9 mouse cellular contexts compared by ENCODE assay signal in the genomic region with DNA sequence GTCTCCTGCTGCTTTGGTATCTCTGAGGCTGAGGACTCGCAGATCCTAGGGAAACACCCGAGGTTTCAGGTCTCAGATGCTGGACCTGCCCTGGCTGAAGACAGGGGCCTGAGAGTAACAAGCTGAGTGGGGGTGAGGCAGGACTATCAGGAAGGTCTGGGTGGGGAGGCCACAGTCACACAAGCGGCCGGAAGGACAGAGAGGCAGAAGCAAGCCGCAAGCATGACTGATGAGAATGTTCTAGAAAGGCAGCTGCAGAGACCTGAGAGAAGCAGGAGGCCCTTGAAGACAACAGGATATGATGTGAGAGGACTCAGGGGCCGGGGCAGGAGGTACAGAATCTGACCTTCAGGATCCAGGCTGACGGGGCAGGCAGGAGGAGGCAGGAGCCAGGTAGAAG. TPM values are rescaled to one million over a fixed set of nuclear protein-coding genes. Genes with fewer than 3 reads are reported as not detected.
DNase-seq lines count a peak whose midpoint lies in the region; ATAC-seq lines count a peak whose summit lies in the region.
"Had no signal": no experiment of that assay in that cellular context is flagged by ENCODE, and none has a peak within 500 bp of the region (broad histone marks: within the 10 kb centered on the region; RNA-seq: fewer than 3 reads in every experiment).

No protein-coding gene starts in this region.

- 78% methylated on average over 7 of the region's 7 CpGs for WGBS in neural tube, embryonic 13.5 days
- WGBS in heart, embryonic 16.5 days: 45% methylated on average over 7 of the region's 7 CpGs

- no peaks in the 10 kb centered on the region for H3K27me3 ChIP-seq in neural tube, embryonic 13.5 days
- H3K27me3 ChIP-seq in heart, embryonic 16.5 days (ENCODE audit: control insufficient read depth, insufficient read depth, low read length): peaks cover 2% of the 10 kb centered on the region; the same call in 1 of the 2 replicates
- peaks cover 49% of the 10 kb centered on the region for H3K27me3 ChIP-seq in megakaryocyte, embryonic 14.5 days (replicated peaks)

- no peak overlapping the region for H3K9ac ChIP-seq in neural tube, embryonic 13.5 days
- H3K9ac ChIP-seq in heart, embryonic 16.5 days (ENCODE audit: low read length): peak overlapping the region; percentile 0; the same call in 1 of the 2 replicates
- H3K9ac ChIP-seq: liver, embryonic 14.5 days had no signal

- H3K4me1 ChIP-seq in neural tube, embryonic 13.5 days (replicated peaks): peaks cover 65% of the 10 kb centered on the region
- H3K4me1 ChIP-seq in heart, embryonic 16.5 days (ENCODE audit: control insufficient read depth, insufficient read depth, low read length): peaks cover 47% of the 10 kb centered on the region
- peaks cover 83% of the 10 kb centered on the region for H3K4me1 ChIP-seq in megakaryocyte, embryonic 14.5 days

- H3K9me3 ChIP-seq in neural tube, embryonic 13.5 days: no peaks in the 10 kb centered on the region
- H3K9me3 ChIP-seq in heart, embryonic 16.5 days (replicated peaks; ENCODE audit: control insufficient read depth, low read length): no peaks in the 10 kb centered on the region
- H3K9me3 ChIP-seq in megakaryocyte, embryonic 14.5 days: no peaks in the 10 kb centered on the region

- H3K36me3 ChIP-seq in neural tube, embryonic 13.5 days: no peaks in the 10 kb centered on the region
- no peaks in the 10 kb centered on the region for H3K36me3 ChIP-seq in heart, embryonic 16.5 days (ENCODE audit: control insufficient read depth, insufficient read depth)
- H3K36me3 ChIP-seq in megakaryocyte, embryonic 14.5 days (replicated peaks; ENCODE audit: low read length): no peaks in the 10 kb centered on the region

- peak overlapping the region; percentile 84 for H3K27ac ChIP-seq in neural tube, embryonic 13.5 days (replicated peaks)
- peak overlapping the region; percentile 88 for H3K27ac ChIP-seq in heart, embryonic 16.5 days (ENCODE audit: low read length)
- H3K27ac ChIP-seq: liver, embryonic 14.5 days had no signal

- no peak overlapping the region for H3K4me3 ChIP-seq in neural tube, embryonic 13.5 days
- H3K4me3 ChIP-seq in heart, embryonic 16.5 days (ENCODE audit: low read length): no peak overlapping the region
- peak overlapping the region; percentile 85 for H3K4me3 ChIP-seq in megakaryocyte, embryonic 14.5 days (replicated peaks)

- H3K4me2 ChIP-seq in neural tube, embryonic 13.5 days: no peak overlapping the region
- peak overlapping the region; percentile 61 for H3K4me2 ChIP-seq in heart, embryonic 16.5 days (ENCODE audit: low read depth, low read length)

- no peak for DNase-seq in neural tube, embryonic 10.5 days (ENCODE audit: extremely low spot score, low spot score)
- no peak for DNase-seq in cerebellum, adult 11 months
- DNase-seq in ovary, adult 18-20 months (ENCODE audit: low spot score): no peak
- DNase-seq in yolk sac, embryonic 10.5 days (ENCODE audit: low spot score): no peak

- ATAC-seq in neural tube, embryonic 13.5 days (ENCODE audit: low read depth): no peak
- ATAC-seq in heart, embryonic 16.5 days (replicated peaks; ENCODE audit: extremely low read depth, insufficient read depth, low FRiP score): no peak
- no peak for ATAC-seq in erythroblast, adult 5-6 weeks (replicated peaks; ENCODE audit: low FRiP score, poor library complexity, severe bottlenecking)

RNA-seq across cellular contexts. Expression of gene Akna, which starts 1.1 kb away (rescaled TPM):
- 4.4 and 4.8 TPM in 2 replicates for polyA plus RNA-seq in neural tube, embryonic 13.5 days (2015; fragmentation: Nextera tagmentation; extraction: Ambion mirVana)
- 4.4 and 5.8 TPM in 2 replicates for polyA plus RNA-seq in heart, embryonic 16.5 days (2015; fragmentation: Nextera tagmentation; extraction: Ambion mirVana)
- polyA plus RNA-seq in megakaryocyte, embryonic 14.5 days (2012; ENCODE audit: insufficient read depth, low replicate concordance): 2.5 and 12.0 TPM in 2 replicates
- total RNA-seq in erythroblast, adult 5-6 weeks (2015; ENCODE audit: low replicate concordance): 16.9 and 18.4 TPM in 2 replicates
- total RNA-seq in erythroblast, adult 5-6 weeks (2017; ENCODE audit: low replicate concordance): 8.2 and 9.5 TPM in 2 replicates

RNA-seq across cellular contexts. Expression of gene Orm2, which starts 42.0 kb away (rescaled TPM):
- not detected in 2 replicates for polyA plus RNA-seq in neural tube, embryonic 13.5 days (2015; fragmentation: Nextera tagmentation; extraction: Ambion mirVana)
- not detected in 2 replicates for polyA plus RNA-seq in heart, embryonic 16.5 days (2015; fragmentation: Nextera tagmentation; extraction: Ambion mirVana)
- not detected in 2 replicates for polyA plus RNA-seq in megakaryocyte, embryonic 14.5 days (2012; ENCODE audit: insufficient read depth, low replicate concordance)
- total RNA-seq in erythroblast, adult 5-6 weeks (2015; ENCODE audit: low replicate concordance): not detected in 2 replicates
- total RNA-seq in erythroblast, adult 5-6 weeks (2017; ENCODE audit: low replicate concordance): not detected in 2 replicates
- polyA plus RNA-seq: liver, embryonic 14.5 days had no signal

RNA-seq across cellular contexts. Expression of gene Orm3, which starts 48.2 kb away (rescaled TPM):
- polyA plus RNA-seq in neural tube, embryonic 13.5 days (2015; fragmentation: Nextera tagmentation; extraction: Ambion mirVana): not detected in 2 replicates
- polyA plus RNA-seq in heart, embryonic 16.5 days (2015; fragmentation: Nextera tagmentation; extraction: Ambion mirVana): not detected in 2 replicates
- polyA plus RNA-seq in megakaryocyte, embryonic 14.5 days (2012; ENCODE audit: insufficient read depth, low replicate concordance): not detected in 2 replicates
- total RNA-seq in erythroblast, adult 5-6 weeks (2015; ENCODE audit: low replicate concordance): not detected in 2 replicates
- total RNA-seq in erythroblast, adult 5-6 weeks (2017; ENCODE audit: low replicate concordance): not detected in 2 replicates
- polyA plus RNA-seq: liver, embryonic 14.5 days had no signal

RNA-seq across cellular contexts. Expression of gene Orm1, which starts 59.8 kb away (rescaled TPM):
- not detected in 2 replicates for polyA plus RNA-seq in neural tube, embryonic 13.5 days (2015; fragmentation: Nextera tagmentation; extraction: Ambion mirVana)
- not detected in 2 replicates for polyA plus RNA-seq in heart, embryonic 16.5 days (2015; fragmentation: Nextera tagmentation; extraction: Ambion mirVana)
- polyA plus RNA-seq in megakaryocyte, embryonic 14.5 days (2012; ENCODE audit: insufficient read depth, low replicate concordance): not detected in 2 replicates
- total RNA-seq in erythroblast, adult 5-6 weeks (2015; ENCODE audit: low replicate concordance): 26.3 TPM in 1 of 2 replicates, not detected in the other
- total RNA-seq in erythroblast, adult 5-6 weeks (2017; ENCODE audit: low replicate concordance): 14.8 and 18.0 TPM in 2 replicates
- polyA plus RNA-seq: liver, embryonic 14.5 days had no signal
